In the genomic region with DNA sequence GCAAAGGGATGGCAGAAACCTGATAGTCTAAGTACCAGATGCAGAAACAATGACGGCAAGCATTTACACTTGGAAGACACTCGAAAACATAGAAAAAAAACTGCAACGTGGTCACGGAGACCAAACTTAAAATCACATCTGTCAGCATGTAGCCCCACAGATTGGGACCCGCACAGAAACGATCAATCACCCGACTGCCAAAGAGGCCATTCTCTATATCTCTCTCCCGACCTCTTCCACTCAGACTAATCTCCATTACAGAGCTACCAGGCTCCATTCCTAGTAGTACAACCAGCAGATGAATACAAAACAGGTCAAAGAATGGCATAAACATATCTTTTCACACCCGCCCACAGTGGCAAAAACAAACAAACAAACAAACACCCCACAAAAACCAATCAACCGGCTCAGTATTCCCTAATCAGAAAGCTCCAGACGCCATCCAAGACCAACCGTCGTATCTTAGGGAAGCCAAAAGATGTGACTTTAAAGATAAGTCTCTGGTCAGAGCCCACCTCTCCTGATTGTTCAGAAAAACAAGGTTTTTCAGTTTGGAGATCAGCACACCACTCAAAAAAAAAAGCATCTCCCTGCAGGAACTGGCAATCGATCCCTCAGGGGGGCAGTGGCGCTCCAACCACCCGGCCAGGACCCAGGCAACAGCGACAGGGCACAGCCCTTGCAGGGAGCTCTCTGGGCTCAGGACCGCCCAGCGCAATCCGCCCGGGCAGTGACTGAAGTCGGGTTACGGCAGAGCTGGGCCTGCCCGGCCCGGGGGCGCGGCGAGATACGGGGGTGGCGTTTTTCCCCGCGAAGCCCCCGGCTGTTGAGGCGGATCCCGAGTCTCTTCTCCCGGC, we compare ENCODE assay signal across 8 mouse cellular contexts. TPM values are rescaled to one million over a fixed set of nuclear protein-coding genes. Genes with fewer than 3 reads are reported as not detected.
DNase-seq lines count a peak whose midpoint lies in the region; ATAC-seq and TF ChIP-seq lines count a peak whose summit lies in the region.

No protein-coding gene starts in this region.

- peak overlapping the region; percentile 95 for H3K27ac ChIP-seq in embryonic facial prominence, embryonic 10.5 days (replicated peaks)
- H3K27ac ChIP-seq in heart, embryonic 11.5 days (ENCODE audit: low read depth, low read length): peak overlapping the region; percentile 92
- peak overlapping the region; percentile 77 for H3K27ac ChIP-seq in liver, embryonic 14.5 days
- no peak overlapping the region for H3K27ac ChIP-seq in thymus, adult 2 months (ENCODE audit: control insufficient read depth, insufficient read depth, low read length)

- no peaks in the 10 kb centered on the region for H3K27me3 ChIP-seq in embryonic facial prominence, embryonic 10.5 days (replicated peaks; ENCODE audit: low read depth, poor library complexity, severe bottlenecking)
- H3K27me3 ChIP-seq in heart, embryonic 11.5 days (ENCODE audit: control insufficient read depth, insufficient read depth, low read length): no peaks in the 10 kb centered on the region
- H3K27me3 ChIP-seq in liver, embryonic 14.5 days (ENCODE audit: control insufficient read depth, insufficient read depth, low read length): no peaks in the 10 kb centered on the region
- H3K27me3 ChIP-seq in myocyte (ENCODE audit: control insufficient read depth, insufficient read depth, insufficient read length): peaks cover 5% of the 10 kb centered on the region
- no peaks in the 10 kb centered on the region for H3K27me3 ChIP-seq in thymus, adult 2 months (ENCODE audit: control insufficient read depth, insufficient read depth, low read length)

- TF ChIP-seq CTCF in liver, embryonic 14.5 days (IDR thresholded peaks at IDR 0.05; ENCODE audit: low read depth): peak; percentile 58
- TF ChIP-seq CTCF in thymus, adult 2 months (IDR thresholded peaks at IDR 0.05; ENCODE audit: borderline replicate concordance, control insufficient read depth, extremely low read depth, insufficient read depth, low read length, poor library complexity): no peak

- peak overlapping the region; percentile 97 for H3K4me3 ChIP-seq in embryonic facial prominence, embryonic 10.5 days
- H3K4me3 ChIP-seq in heart, embryonic 11.5 days (ENCODE audit: low read depth, low read length): peak overlapping the region; percentile 96
- H3K4me3 ChIP-seq in liver, embryonic 14.5 days (ENCODE audit: insufficient read depth in 1 of 2, low read depth in 2 of 2, low read length in 2 of 2): peak overlapping the region; percentile 73 to 90
- H3K4me3 ChIP-seq in myocyte: peak overlapping the region; percentile 94
- peak overlapping the region; percentile 74 for H3K4me3 ChIP-seq in thymus, adult 2 months (ENCODE audit: control insufficient read depth, insufficient read depth, low read length)

- peak overlapping the region; percentile 100 for H3K9ac ChIP-seq in heart, embryonic 11.5 days (ENCODE audit: low read depth, low read length)
- peak overlapping the region; percentile 93 for H3K9ac ChIP-seq in liver, embryonic 14.5 days (replicated peaks)

- peaks cover 57% of the 10 kb centered on the region for H3K79me2 ChIP-seq in myocyte (ENCODE audit: control insufficient read depth, insufficient read depth)

- WGBS in embryonic facial prominence, embryonic 10.5 days: 3% methylated on average over 36 of the region's 36 CpGs
- WGBS in heart, embryonic 11.5 days (ENCODE audit: insufficient replicate concordance): 1% methylated on average over 32 of the region's 36 CpGs
- under 1% methylated on average over 36 of the region's 36 CpGs for WGBS in liver, embryonic 14.5 days (ENCODE audit: insufficient replicate concordance)
- 3% methylated on average over 36 of the region's 36 CpGs for WGBS in thymus, adult 2 months

- H3K4me1 ChIP-seq in embryonic facial prominence, embryonic 10.5 days: peaks cover 17% of the 10 kb centered on the region
- H3K4me1 ChIP-seq in heart, embryonic 11.5 days (ENCODE audit: control insufficient read depth, insufficient read depth, low read length): peaks cover 17% of the 10 kb centered on the region
- peaks cover 13 to 16% of the 10 kb centered on the region in 2 experiments for H3K4me1 ChIP-seq in liver, embryonic 14.5 days (replicated peaks; ENCODE audit: control insufficient read depth in 2 of 2, insufficient read depth in 2 of 2, low read length in 1 of 2)
- peaks cover 5% of the 10 kb centered on the region for H3K4me1 ChIP-seq in thymus, adult 2 months (replicated peaks; ENCODE audit: control insufficient read depth, insufficient read depth, low read length)

- peak; percentile 87 for TF ChIP-seq EP300 in liver, embryonic 14.5 days (IDR thresholded peaks at IDR 0.05; ENCODE audit: low read depth)

- ATAC-seq in CD4-positive, CD25-positive, alpha-beta regulatory T cell, adult 4 months: peak; percentile 52
- peak; percentile 88 for ATAC-seq in heart, embryonic 11.5 days (replicated peaks; ENCODE audit: insufficient number of reproducible peaks, low FRiP score, low TSS enrichment)
- ATAC-seq in liver, embryonic 14.5 days (ENCODE audit: insufficient read depth): peak; percentile 88

- peak; percentile 52 for DNase-seq in adipocyte (ENCODE audit: low spot score)
- DNase-seq in embryonic facial prominence, embryonic 10.5 days (ENCODE audit: low spot score): peak; percentile 72
- DNase-seq in kidney, postnatal 10 days: peak; percentile 73
- peak; percentile 71 to 82 (median 82) for DNase-seq in liver, embryonic 14.5 days (ENCODE audit: low read depth in 3 of 3, low spot score in 3 of 3)
- DNase-seq in thymus, adult 2 months: peak; percentile 53

- H3K36me3 ChIP-seq in embryonic facial prominence, embryonic 10.5 days (replicated peaks): 0 out of 2 replicates have a peak, but pooled peaks cover 3% of the 10 kb centered on the region
- H3K36me3 ChIP-seq in heart, embryonic 11.5 days (ENCODE audit: control insufficient read depth, insufficient read depth, low read length): no peaks in the 10 kb centered on the region
- no peaks in the 10 kb centered on the region for H3K36me3 ChIP-seq in liver, embryonic 14.5 days (replicated peaks; ENCODE audit: control insufficient read depth, insufficient read depth, low read depth)
- no peaks in the 10 kb centered on the region for H3K36me3 ChIP-seq in myocyte (ENCODE audit: control insufficient read depth, insufficient read depth)
- H3K36me3 ChIP-seq in thymus, adult 2 months (ENCODE audit: control insufficient read depth, insufficient read depth, low read length): no peaks in the 10 kb centered on the region

- peak overlapping the region; percentile 78 for H3ac ChIP-seq in myocyte (ENCODE audit: control insufficient read depth, insufficient read length)

- TF ChIP-seq POLR2A in myocyte (IDR thresholded peaks at IDR 0.05; ENCODE audit: insufficient read length, low read depth): no peak
- TF ChIP-seq POLR2A in thymus, adult 2 months (IDR thresholded peaks at IDR 0.05; ENCODE audit: control insufficient read depth, extremely low read depth, insufficient read depth, low read length, poor library complexity): no peak

- H3K4me2 ChIP-seq in heart, embryonic 11.5 days: peak overlapping the region; percentile 86
- H3K4me2 ChIP-seq in liver, embryonic 14.5 days (ENCODE audit: low read depth): peak overlapping the region; percentile 86
- peak overlapping the region; percentile 75 for H3K4me2 ChIP-seq in myocyte (ENCODE audit: low read depth)

- H3K9me3 ChIP-seq in embryonic facial prominence, embryonic 10.5 days: no peaks in the 10 kb centered on the region
- no peaks in the 10 kb centered on the region for H3K9me3 ChIP-seq in heart, embryonic 11.5 days (replicated peaks; ENCODE audit: control insufficient read depth, low read length)
- H3K9me3 ChIP-seq in liver, embryonic 14.5 days (ENCODE audit: control insufficient read depth, low read length): no peaks in the 10 kb centered on the region

TF ChIP-seq in myocyte, 11 proteins besides CTCF, POLR2A, EP300 and RAD21:
- no peak for TF ChIP-seq USF1 (IDR thresholded peaks at IDR 0.05; ENCODE audit: low read depth)
- TF ChIP-seq POLR2AphosphoS2 (IDR thresholded peaks at IDR 0.05; ENCODE audit: insufficient read length, low read depth): no peak
- no peak for TF ChIP-seq REST (IDR thresholded peaks at IDR 0.05; ENCODE audit: insufficient read depth, insufficient read length)
- no peak for TF ChIP-seq TCF3 (IDR thresholded peaks at IDR 0.05; ENCODE audit: insufficient read length, low read depth)
- TF ChIP-seq TCF12 (IDR thresholded peaks at IDR 0.05; ENCODE audit: insufficient read depth, poor library complexity, severe bottlenecking): no peak
- no peak for TF ChIP-seq MYOG (IDR thresholded peaks at IDR 0.05; ENCODE audit: control insufficient read depth in 1 of 3, insufficient read depth in 1 of 3, insufficient read length in 2 of 3, low read depth in 2 of 3)
- TF ChIP-seq SRF (IDR thresholded peaks at IDR 0.05; ENCODE audit: control insufficient read depth, insufficient read length, low read depth): no peak
- no peak for TF ChIP-seq E2F4 (IDR thresholded peaks at IDR 0.05; ENCODE audit: insufficient read depth)
- no peak for TF ChIP-seq MAX (IDR thresholded peaks at IDR 0.05; ENCODE audit: low read depth)
- TF ChIP-seq CEBPB (IDR thresholded peaks at IDR 0.05; ENCODE audit: insufficient read depth, poor library complexity, severe bottlenecking): no peak

RNA-seq across cellular contexts. Expression of a gene that starts 0.7 kb away (rescaled TPM):
- polyA plus RNA-seq in CD4-positive, CD25-positive, alpha-beta regulatory T cell, adult 4 months (2017; shearing (Covaris generic)): 10 to 100 TPM; 14.1 to 22.1 TPM
- 28.0 and 30.7 TPM in 2 replicates for polyA plus RNA-seq in embryonic facial prominence, embryonic 10.5 days (2016; fragmentation: Nextera tagmentation; extraction: Ambion mirVana)
- polyA plus RNA-seq in heart, embryonic 11.5 days (2014; fragmentation: Nextera tagmentation; extraction: Ambion mirVana): 15.3 and 19.1 TPM in 2 replicates
- 3.1 and 5.0 TPM in 2 replicates for polyA plus RNA-seq in liver, embryonic 14.5 days (2012; rRNA removed)
- polyA plus RNA-seq in liver, embryonic 14.5 days (2014; fragmentation: Nextera tagmentation; extraction: Ambion mirVana): 6.4 and 7.1 TPM in 2 replicates
- 5.2 TPM for polyA plus RNA-seq in myocyte (2012; fragmentation: generic; extraction: Trizol)
- polyA plus RNA-seq in thymus, adult 2 months (2012; rRNA removed): 6.6 and 7.1 TPM in 2 replicates
